Mouse (Mus musculus): Measurements from ENCODE around the gene Cited4. TPM values are rescaled to one million over a fixed set of nuclear protein-coding genes. Genes with fewer than 3 reads are reported as not detected.

Gene Cited4
- polyA plus RNA-seq, 1 experiment: not detected

DNA sequence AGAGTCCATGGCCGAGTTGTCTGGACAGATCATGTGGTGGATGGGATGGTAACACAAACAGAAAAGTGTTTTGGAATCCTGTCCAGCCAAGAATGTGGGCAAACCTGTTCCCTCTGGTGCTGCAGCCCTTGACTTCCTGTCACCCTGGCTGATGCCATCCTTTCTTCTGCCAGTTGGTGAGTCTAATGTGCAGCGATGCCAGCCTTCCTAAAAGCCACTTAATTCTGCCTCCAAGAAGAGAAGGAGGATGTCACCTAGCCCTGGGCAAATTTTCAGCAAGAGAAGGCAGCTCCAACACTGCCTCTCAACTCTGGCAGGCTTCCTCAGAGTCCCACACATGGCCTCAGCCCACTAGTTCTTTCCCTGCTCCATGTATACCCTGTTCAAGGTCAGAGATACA is 31.0 kb upstream of the Cited4 start:
- H3K4me2 ChIP-seq (ENCODE audit: low read depth): no peak overlapping the region
- peaks cover 4% of the 10 kb centered on the region for H3K27me3 ChIP-seq (ENCODE audit: control insufficient read depth, insufficient read depth, insufficient read length)
- H3K4me3 ChIP-seq: no peak overlapping the region
- no peak for TF ChIP-seq POLR2A (IDR thresholded peaks at IDR 0.05; ENCODE audit: insufficient read length, low read depth)
- TF ChIP-seq MYOG (IDR thresholded peaks at IDR 0.05; ENCODE audit: control insufficient read depth in 1 of 3, insufficient read depth in 1 of 3, insufficient read length in 2 of 3, low read depth in 2 of 3): no peak
- TF ChIP-seq USF1 (IDR thresholded peaks at IDR 0.05; ENCODE audit: low read depth): no peak
- no peak for TF ChIP-seq POLR2AphosphoS2 (IDR thresholded peaks at IDR 0.05; ENCODE audit: insufficient read length, low read depth)
- TF ChIP-seq TCF12 (IDR thresholded peaks at IDR 0.05; ENCODE audit: insufficient read depth, poor library complexity, severe bottlenecking): no peak
- H3ac ChIP-seq (ENCODE audit: control insufficient read depth, insufficient read length): no peak overlapping the region
- H3K79me2 ChIP-seq (ENCODE audit: control insufficient read depth, insufficient read depth): no peaks in the 10 kb centered on the region
- H3K36me3 ChIP-seq (ENCODE audit: control insufficient read depth, insufficient read depth): no peaks in the 10 kb centered on the region

DNA sequence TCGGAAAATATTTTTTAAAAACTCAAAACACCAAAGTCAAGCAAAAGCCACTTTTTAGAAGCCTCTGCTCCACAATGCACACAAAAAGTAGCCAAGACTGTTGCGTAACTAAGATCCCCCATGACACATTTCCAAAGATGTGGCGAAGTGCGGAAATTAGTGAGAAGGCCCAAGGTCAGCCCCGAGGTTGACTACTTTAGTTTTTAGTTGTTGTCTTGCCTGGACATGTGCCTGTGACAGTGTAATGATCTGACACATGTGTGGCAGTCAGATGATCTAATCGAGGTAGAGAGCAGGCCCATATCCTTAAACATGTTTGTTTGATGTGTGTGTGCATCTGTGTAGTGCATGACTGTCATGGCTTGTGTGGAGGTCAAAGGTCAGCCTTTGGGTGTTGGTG is 24.4 kb upstream of the Cited4 start:
- H3K4me2 ChIP-seq (ENCODE audit: low read depth): no peak overlapping the region
- H3ac ChIP-seq (ENCODE audit: control insufficient read depth, insufficient read length): no peak overlapping the region
- H3K79me2 ChIP-seq (ENCODE audit: control insufficient read depth, insufficient read depth): no peaks in the 10 kb centered on the region
- no peak overlapping the region for H3K4me3 ChIP-seq
- H3K36me3 ChIP-seq (ENCODE audit: control insufficient read depth, insufficient read depth): no peaks in the 10 kb centered on the region
- TF ChIP-seq CEBPB (IDR thresholded peaks at IDR 0.05; ENCODE audit: insufficient read depth, poor library complexity, severe bottlenecking) (no peak), SRF (IDR thresholded peaks at IDR 0.05; ENCODE audit: control insufficient read depth, insufficient read length, low read depth) (no peak), MYOG (IDR thresholded peaks at IDR 0.05; ENCODE audit: control insufficient read depth in 1 of 3, insufficient read depth in 1 of 3, insufficient read length in 2 of 3, low read depth in 2 of 3) (no peak), MAX (IDR thresholded peaks at IDR 0.05; ENCODE audit: low read depth) (no peak), USF1 (IDR thresholded peaks at IDR 0.05; ENCODE audit: low read depth) (no peak), TCF3 (IDR thresholded peaks at IDR 0.05; ENCODE audit: insufficient read length, low read depth) (no peak), MYOD1 (IDR thresholded peaks at IDR 0.05; ENCODE audit: control insufficient read depth in 1 of 3, insufficient read length in 2 of 3, low read depth in 2 of 3) (no peak), E2F4 (IDR thresholded peaks at IDR 0.05; ENCODE audit: insufficient read depth) (no peak), POLR2AphosphoS2 (IDR thresholded peaks at IDR 0.05; ENCODE audit: insufficient read length, low read depth) (no peak)
- peaks cover 27% of the 10 kb centered on the region for H3K27me3 ChIP-seq (ENCODE audit: control insufficient read depth, insufficient read depth, insufficient read length)

DNA sequence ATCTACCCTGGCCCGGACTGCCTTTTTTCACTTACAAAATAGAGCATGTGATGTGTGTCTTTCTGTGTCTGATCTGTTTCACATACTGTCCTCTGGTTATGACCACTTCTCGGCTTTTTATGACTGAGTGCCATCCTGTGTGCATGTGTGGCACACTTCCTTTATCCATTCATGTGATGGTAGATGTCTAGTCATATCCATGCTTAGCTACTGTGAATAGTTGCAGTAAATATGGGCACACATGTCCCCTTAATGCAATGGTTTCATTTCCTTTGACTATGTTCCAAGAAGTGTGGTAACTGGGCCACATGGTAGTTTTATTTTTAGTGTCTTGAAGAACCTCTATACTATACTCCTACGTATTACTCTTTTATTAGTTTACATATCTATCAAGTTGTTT is 22.5 kb upstream of the Cited4 start:
- Histone ChIP-seq H3ac (ENCODE audit: control insufficient read depth, insufficient read length) (no peak overlapping the region), H3K4me3 (no peak overlapping the region), H3K79me2 (ENCODE audit: control insufficient read depth, insufficient read depth) (no peaks in the 10 kb centered on the region), H3K27me3 (ENCODE audit: control insufficient read depth, insufficient read depth, insufficient read length) (peaks cover 38% of the 10 kb centered on the region), H3K36me3 (ENCODE audit: control insufficient read depth, insufficient read depth) (no peaks in the 10 kb centered on the region), H3K4me2 (ENCODE audit: low read depth) (no peak overlapping the region)
- TF ChIP-seq MAX (IDR thresholded peaks at IDR 0.05; ENCODE audit: low read depth): no peak
- no peak for TF ChIP-seq TCF3 (IDR thresholded peaks at IDR 0.05; ENCODE audit: insufficient read length, low read depth)
- TF ChIP-seq POLR2AphosphoS2 (IDR thresholded peaks at IDR 0.05; ENCODE audit: insufficient read length, low read depth): no peak
- TF ChIP-seq E2F4 (IDR thresholded peaks at IDR 0.05; ENCODE audit: insufficient read depth): no peak
- TF ChIP-seq USF1 (IDR thresholded peaks at IDR 0.05; ENCODE audit: low read depth): no peak
- no peak for TF ChIP-seq SRF (IDR thresholded peaks at IDR 0.05; ENCODE audit: control insufficient read depth, insufficient read length, low read depth)
- TF ChIP-seq CEBPB (IDR thresholded peaks at IDR 0.05; ENCODE audit: insufficient read depth, poor library complexity, severe bottlenecking): no peak
- TF ChIP-seq POLR2A (IDR thresholded peaks at IDR 0.05; ENCODE audit: insufficient read length, low read depth): no peak
- TF ChIP-seq REST (IDR thresholded peaks at IDR 0.05; ENCODE audit: insufficient read depth, insufficient read length): no peak

DNA sequence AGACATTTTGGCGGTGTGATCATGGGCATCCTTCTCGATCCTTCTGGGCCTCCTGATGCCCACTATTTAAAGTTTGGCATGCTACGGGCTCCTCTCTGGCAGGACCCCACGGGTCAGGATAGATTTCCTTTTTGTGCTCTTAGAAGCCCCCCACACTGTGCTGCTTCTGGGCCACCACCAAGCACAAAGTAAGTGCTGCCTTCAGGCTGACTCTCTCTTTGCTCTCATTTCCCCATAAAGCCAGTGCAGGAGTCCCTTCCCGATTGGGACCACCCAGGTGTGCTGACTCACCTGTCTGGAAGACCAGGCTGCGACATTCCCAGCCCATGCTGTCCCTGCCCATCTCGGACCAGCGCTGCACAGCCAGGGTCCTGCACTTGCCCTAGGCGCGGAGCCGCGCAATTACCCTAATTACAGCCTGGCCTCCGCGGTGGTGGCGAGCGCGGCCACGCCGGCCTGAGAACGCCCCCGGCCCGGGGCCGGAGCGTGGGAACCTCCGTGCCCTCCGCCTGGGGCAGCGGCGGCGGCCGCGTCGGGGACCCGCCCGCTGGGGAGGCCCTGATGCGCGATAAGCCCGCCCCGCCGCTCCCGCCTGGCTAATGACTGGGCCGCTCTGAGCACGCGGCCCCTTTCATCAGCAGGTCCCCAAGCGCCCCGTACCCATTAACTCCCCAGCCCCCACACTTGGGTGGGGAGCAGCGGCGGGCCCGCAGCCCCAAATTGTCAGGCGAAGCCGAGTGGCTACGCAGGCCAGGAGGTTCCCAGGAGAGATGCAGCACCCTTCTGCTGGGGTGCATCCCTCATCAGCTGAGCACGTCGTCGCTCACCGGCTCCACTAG is 16.8 kb upstream of the Cited4 start:
- Histone ChIP-seq H3K36me3 (ENCODE audit: control insufficient read depth, insufficient read depth) (no peaks in the 10 kb centered on the region), H3ac (ENCODE audit: control insufficient read depth, insufficient read length) (no peak overlapping the region), H3K4me3 (no peak overlapping the region), H3K27me3 (ENCODE audit: control insufficient read depth, insufficient read depth, insufficient read length) (peaks cover 68% of the 10 kb centered on the region), H3K79me2 (ENCODE audit: control insufficient read depth, insufficient read depth) (no peaks in the 10 kb centered on the region), H3K4me2 (ENCODE audit: low read depth) (no peak overlapping the region)
- TF ChIP-seq E2F4 (IDR thresholded peaks at IDR 0.05; ENCODE audit: insufficient read depth): no peak
- no peak for TF ChIP-seq REST (IDR thresholded peaks at IDR 0.05; ENCODE audit: insufficient read depth, insufficient read length)
- no peak for TF ChIP-seq TCF12 (IDR thresholded peaks at IDR 0.05; ENCODE audit: insufficient read depth, poor library complexity, severe bottlenecking)
- no peak for TF ChIP-seq TCF3 (IDR thresholded peaks at IDR 0.05; ENCODE audit: insufficient read length, low read depth)
- no peak for TF ChIP-seq USF1 (IDR thresholded peaks at IDR 0.05; ENCODE audit: low read depth)
- no peak for TF ChIP-seq MYOD1 (IDR thresholded peaks at IDR 0.05; ENCODE audit: control insufficient read depth in 1 of 3, insufficient read length in 2 of 3, low read depth in 2 of 3)
- no peak for TF ChIP-seq SRF (IDR thresholded peaks at IDR 0.05; ENCODE audit: control insufficient read depth, insufficient read length, low read depth)
- TF ChIP-seq POLR2A (IDR thresholded peaks at IDR 0.05; ENCODE audit: insufficient read length, low read depth): no peak
- no peak for TF ChIP-seq POLR2AphosphoS2 (IDR thresholded peaks at IDR 0.05; ENCODE audit: insufficient read length, low read depth)
- no peak for TF ChIP-seq MYOG (IDR thresholded peaks at IDR 0.05; ENCODE audit: control insufficient read depth in 1 of 3, insufficient read depth in 1 of 3, insufficient read length in 2 of 3, low read depth in 2 of 3)
- TF ChIP-seq CEBPB (IDR thresholded peaks at IDR 0.05; ENCODE audit: insufficient read depth, poor library complexity, severe bottlenecking): no peak
- no peak for TF ChIP-seq MAX (IDR thresholded peaks at IDR 0.05; ENCODE audit: low read depth)

DNA sequence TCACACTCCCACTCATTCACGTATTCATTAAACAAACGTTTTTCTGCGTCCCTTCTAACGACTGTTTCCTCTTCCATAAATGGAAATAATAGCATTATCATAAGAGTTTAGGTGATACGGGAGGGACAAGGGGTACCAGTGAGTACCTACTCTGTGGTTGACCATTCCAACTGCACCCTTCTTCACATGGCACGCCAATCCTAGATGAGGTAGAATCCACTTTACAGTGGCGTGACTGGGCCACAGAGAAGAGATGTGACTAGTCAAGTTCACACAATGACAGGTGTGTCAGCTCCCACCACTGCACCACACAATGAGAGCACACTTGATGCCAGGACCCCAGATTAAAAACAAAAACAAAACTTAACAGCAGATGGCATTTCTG is 16.2 kb upstream of the Cited4 start:
- TF ChIP-seq CEBPB (IDR thresholded peaks at IDR 0.05; ENCODE audit: insufficient read depth, poor library complexity, severe bottlenecking) (no peak), MYOD1 (IDR thresholded peaks at IDR 0.05; ENCODE audit: control insufficient read depth in 1 of 3, insufficient read length in 2 of 3, low read depth in 2 of 3) (no peak)
- Histone ChIP-seq H3K4me2 (ENCODE audit: low read depth) (no peak overlapping the region), H3K4me3 (no peak overlapping the region), H3K36me3 (ENCODE audit: control insufficient read depth, insufficient read depth) (no peaks in the 10 kb centered on the region), H3K27me3 (ENCODE audit: control insufficient read depth, insufficient read depth, insufficient read length) (peaks cover 68% of the 10 kb centered on the region), H3ac (ENCODE audit: control insufficient read depth, insufficient read length) (no peak overlapping the region), H3K79me2 (ENCODE audit: control insufficient read depth, insufficient read depth) (no peaks in the 10 kb centered on the region)
